Mouse (Mus musculus): ENCODE data around the gene Trnt1. TPM values are rescaled to one million over a fixed set of nuclear protein-coding genes. Genes with fewer than 3 reads are reported as not detected.

The Trnt1 gene
- polyA plus RNA-seq, 2 experiments, result 14.0 to 33.4 TPM

GRCm38 (mm10) chr6:106809161-106809560 lies 40.2 kb downstream of the Trnt1 start:
- no peaks in the 10 kb centered on the region for H3K9me3 ChIP-seq (ENCODE audit: control insufficient read depth, low read length)
- no peaks in the 10 kb centered on the region for H3K27me3 ChIP-seq (ENCODE audit: control insufficient read depth, insufficient read depth, low read length)
- no peak overlapping the region for H3K27ac ChIP-seq
- no peak overlapping the region for H3K4me2 ChIP-seq (ENCODE audit: low read depth)
- WGBS (ENCODE audit: insufficient replicate concordance), result 34% methylated on average over 2 of the region's 2 CpGs
- TF ChIP-seq EP300 (IDR thresholded peaks at IDR 0.05; ENCODE audit: low read depth) (no peak), CTCF (IDR thresholded peaks at IDR 0.05; ENCODE audit: low read depth) (no peak)
- DNase-seq (ENCODE audit: low read depth in 3 of 3, low spot score in 3 of 3) (no peak), ATAC-seq (ENCODE audit: insufficient read depth) (no peak)
- H3K9ac ChIP-seq (replicated peaks), result no peak overlapping the region
- H3K4me1 ChIP-seq (replicated peaks; ENCODE audit: control insufficient read depth in 2 of 2, insufficient read depth in 2 of 2, low read length in 1 of 2), result no peaks in the 10 kb centered on the region
- no peaks in the 10 kb centered on the region for H3K36me3 ChIP-seq (replicated peaks; ENCODE audit: control insufficient read depth, insufficient read depth, low read depth)
- H3K4me3 ChIP-seq (ENCODE audit: insufficient read depth in 1 of 2, low read depth in 2 of 2, low read length in 2 of 2), result no peak overlapping the region

GRCm38 (mm10) chr6:106810686-106811085 lies 41.8 kb downstream of the Trnt1 start:
- Histone ChIP-seq H3K27me3 (ENCODE audit: control insufficient read depth, insufficient read depth, low read length) (no peaks in the 10 kb centered on the region), H3K9ac (replicated peaks) (no peak overlapping the region), H3K4me2 (ENCODE audit: low read depth) (no peak overlapping the region), H3K4me3 (ENCODE audit: insufficient read depth in 1 of 2, low read depth in 2 of 2, low read length in 2 of 2) (no peak overlapping the region), H3K9me3 (ENCODE audit: control insufficient read depth, low read length) (no peaks in the 10 kb centered on the region), H3K27ac (no peak overlapping the region), H3K36me3 (replicated peaks; ENCODE audit: control insufficient read depth, insufficient read depth, low read depth) (no peaks in the 10 kb centered on the region), H3K4me1 (replicated peaks; ENCODE audit: control insufficient read depth in 2 of 2, insufficient read depth in 2 of 2, low read length in 1 of 2) (no peaks in the 10 kb centered on the region)
- no peak for ATAC-seq (ENCODE audit: insufficient read depth)
- TF ChIP-seq EP300 (IDR thresholded peaks at IDR 0.05; ENCODE audit: low read depth) (no peak), CTCF (IDR thresholded peaks at IDR 0.05; ENCODE audit: low read depth) (no peak)
- WGBS (ENCODE audit: insufficient replicate concordance), result 54% methylated on average over 3 of the region's 3 CpGs
- no peak for DNase-seq (ENCODE audit: low read depth in 3 of 3, low spot score in 3 of 3)

GRCm38 (mm10) chr6:106819246-106819645 lies 50.3 kb downstream of the Trnt1 start:
- H3K36me3 ChIP-seq (replicated peaks; ENCODE audit: control insufficient read depth, insufficient read depth, low read depth), result no peaks in the 10 kb centered on the region
- no peaks in the 10 kb centered on the region for H3K27me3 ChIP-seq (ENCODE audit: control insufficient read depth, insufficient read depth, low read length)
- no peak overlapping the region for H3K4me3 ChIP-seq (ENCODE audit: insufficient read depth in 1 of 2, low read depth in 2 of 2, low read length in 2 of 2)
- DNase-seq (ENCODE audit: low read depth in 3 of 3, low spot score in 3 of 3) (no peak), ATAC-seq (ENCODE audit: insufficient read depth) (no peak)
- no peak for TF ChIP-seq EP300 (IDR thresholded peaks at IDR 0.05; ENCODE audit: low read depth)
- no peak for TF ChIP-seq CTCF (IDR thresholded peaks at IDR 0.05; ENCODE audit: low read depth)
- no peak overlapping the region for H3K27ac ChIP-seq
- H3K4me2 ChIP-seq (ENCODE audit: low read depth), result no peak overlapping the region
- no peaks in the 10 kb centered on the region for H3K4me1 ChIP-seq (replicated peaks; ENCODE audit: control insufficient read depth in 2 of 2, insufficient read depth in 2 of 2, low read length in 1 of 2)
- no peaks in the 10 kb centered on the region for H3K9me3 ChIP-seq (ENCODE audit: control insufficient read depth, low read length)
- no peak overlapping the region for H3K9ac ChIP-seq (replicated peaks)

DNA sequence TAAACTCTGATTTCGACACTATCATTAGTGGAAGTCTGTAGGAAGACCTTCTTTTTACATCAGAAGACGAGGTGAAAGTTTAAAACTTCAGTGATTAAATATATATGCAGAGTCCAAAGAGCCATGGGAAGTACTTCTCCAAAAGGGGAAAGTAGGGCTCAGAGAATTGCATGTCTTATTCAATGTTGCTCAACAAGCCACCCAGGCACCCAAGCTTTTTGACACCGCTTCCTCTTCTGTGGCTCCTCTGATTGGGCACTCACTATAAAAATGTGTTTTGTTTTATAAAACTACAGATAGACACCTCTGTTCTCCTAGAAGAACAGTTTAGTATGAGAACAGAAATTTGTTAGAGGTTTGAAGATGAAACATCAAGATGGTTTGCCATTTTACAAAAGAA lies 51.0 kb downstream of the Trnt1 start:
- TF ChIP-seq CTCF (IDR thresholded peaks at IDR 0.05; ENCODE audit: low read depth) (no peak), EP300 (IDR thresholded peaks at IDR 0.05; ENCODE audit: low read depth) (no peak)
- Histone ChIP-seq H3K9me3 (ENCODE audit: control insufficient read depth, low read length) (no peaks in the 10 kb centered on the region), H3K9ac (replicated peaks) (no peak overlapping the region), H3K27me3 (ENCODE audit: control insufficient read depth, insufficient read depth, low read length) (no peaks in the 10 kb centered on the region), H3K4me3 (ENCODE audit: insufficient read depth in 1 of 2, low read depth in 2 of 2, low read length in 2 of 2) (no peak overlapping the region), H3K4me1 (replicated peaks; ENCODE audit: control insufficient read depth in 2 of 2, insufficient read depth in 2 of 2, low read length in 1 of 2) (no peaks in the 10 kb centered on the region), H3K27ac (no peak overlapping the region), H3K36me3 (replicated peaks; ENCODE audit: control insufficient read depth, insufficient read depth, low read depth) (no peaks in the 10 kb centered on the region), H3K4me2 (ENCODE audit: low read depth) (no peak overlapping the region)
- 49% methylated on average over 3 of the region's 3 CpGs for WGBS (ENCODE audit: insufficient replicate concordance)
- no peak for DNase-seq (ENCODE audit: low read depth in 3 of 3, low spot score in 3 of 3)
- ATAC-seq (ENCODE audit: insufficient read depth), result no peak

- no peak for TF ChIP-seq EP300 (IDR thresholded peaks at IDR 0.05; ENCODE audit: low read depth)
- no peak for TF ChIP-seq CTCF (IDR thresholded peaks at IDR 0.05; ENCODE audit: low read depth)
- Histone ChIP-seq H3K27me3 (ENCODE audit: control insufficient read depth, insufficient read depth, low read length) (no peaks in the 10 kb centered on the region), H3K4me3 (ENCODE audit: insufficient read depth in 1 of 2, low read depth in 2 of 2, low read length in 2 of 2) (no peak overlapping the region), H3K4me1 (replicated peaks; ENCODE audit: control insufficient read depth in 2 of 2, insufficient read depth in 2 of 2, low read length in 1 of 2) (no peaks in the 10 kb centered on the region), H3K27ac (no peak overlapping the region), H3K9me3 (ENCODE audit: control insufficient read depth, low read length) (no peaks in the 10 kb centered on the region), H3K36me3 (replicated peaks; ENCODE audit: control insufficient read depth, insufficient read depth, low read depth) (no peaks in the 10 kb centered on the region), H3K9ac (replicated peaks) (no peak overlapping the region), H3K4me2 (ENCODE audit: low read depth) (no peak overlapping the region)
- no peak for DNase-seq (ENCODE audit: low read depth in 3 of 3, low spot score in 3 of 3)
- no peak for ATAC-seq (ENCODE audit: insufficient read depth)
Measured at GRCm38 (mm10) chr6:106820566-106820965, 51.6 kb downstream of the Trnt1 start.

- 32% methylated on average over 1 of the region's 1 CpGs for WGBS (ENCODE audit: insufficient replicate concordance)
- TF ChIP-seq EP300 (IDR thresholded peaks at IDR 0.05; ENCODE audit: low read depth) (no peak), CTCF (IDR thresholded peaks at IDR 0.05; ENCODE audit: low read depth) (no peak)
- no peak for ATAC-seq (ENCODE audit: insufficient read depth)
- no peaks in the 10 kb centered on the region for H3K27me3 ChIP-seq (ENCODE audit: control insufficient read depth, insufficient read depth, low read length)
- no peak for DNase-seq (ENCODE audit: low read depth in 3 of 3, low spot score in 3 of 3)
- no peaks in the 10 kb centered on the region for H3K9me3 ChIP-seq (ENCODE audit: control insufficient read depth, low read length)
- H3K36me3 ChIP-seq (replicated peaks; ENCODE audit: control insufficient read depth, insufficient read depth, low read depth), result no peaks in the 10 kb centered on the region
- no peak overlapping the region for H3K4me2 ChIP-seq (ENCODE audit: low read depth)
- H3K9ac ChIP-seq (replicated peaks), result no peak overlapping the region
- H3K4me1 ChIP-seq (replicated peaks; ENCODE audit: control insufficient read depth in 2 of 2, insufficient read depth in 2 of 2, low read length in 1 of 2), result no peaks in the 10 kb centered on the region
- H3K27ac ChIP-seq, result no peak overlapping the region
- no peak overlapping the region for H3K4me3 ChIP-seq (ENCODE audit: insufficient read depth in 1 of 2, low read depth in 2 of 2, low read length in 2 of 2)
Measured at GRCm38 (mm10) chr6:106822329-106822728, 53.4 kb downstream of the Trnt1 start.

Other genes with a start within 250 kb of the Trnt1 start
- 0.08 and 0.09 TPM in 2 replicates for gene Il5ra, start 20.1 kb upstream of the Trnt1 start, polyA plus RNA-seq (2012; rRNA removed)
- gene Il5ra, start 20.1 kb upstream of the Trnt1 start, polyA plus RNA-seq (2014; fragmentation: Nextera tagmentation; extraction: Ambion mirVana), result 0.09 and 0.13 TPM in 2 replicates
- 4.5 and 7.5 TPM in 2 replicates for gene Crbn, start 31.0 kb downstream of the Trnt1 start, polyA plus RNA-seq (2012; rRNA removed)
- gene Crbn, start 31.0 kb downstream of the Trnt1 start, polyA plus RNA-seq (2014; fragmentation: Nextera tagmentation; extraction: Ambion mirVana), result 23.0 and 24.0 TPM in 2 replicates

Data from liver, embryonic 14.5 days (tissue).